Mouse (Mus musculus): ENCODE data around the gene 4930455H04Rik. TPM values are rescaled to one million over a fixed set of nuclear protein-coding genes. Genes with fewer than 3 reads are reported as not detected.

Gene 4930455H04Rik
- total RNA-seq, 2 experiments from 2014 or later, result not detected

- no peak for ATAC-seq (replicated peaks; ENCODE audit: low FRiP score, poor library complexity, severe bottlenecking)
Observed at GRCm38 (mm10) chr3:117024557-117024956, 56.5 kb downstream of the 4930455H04Rik start.

GRCm38 (mm10) chr3:117025421-117025820 lies 57.4 kb downstream of the 4930455H04Rik start:
- ATAC-seq (replicated peaks; ENCODE audit: low FRiP score, poor library complexity, severe bottlenecking), result no peak

Other genes starting within 250 kb of the 4930455H04Rik start
- gene Agl, start 160.1 kb upstream of the 4930455H04Rik start, total RNA-seq (2015; ENCODE audit: low replicate concordance), result 3.4 and 9.7 TPM in 2 replicates
- gene Agl, start 160.1 kb upstream of the 4930455H04Rik start, total RNA-seq (2017; ENCODE audit: low replicate concordance), result 1.0 and 2.9 TPM in 2 replicates
- 15.9 and 23.5 TPM in 2 replicates for gene Frrs1, start 108.8 kb upstream of the 4930455H04Rik start, total RNA-seq (2015; ENCODE audit: low replicate concordance)
- gene Frrs1, start 108.8 kb upstream of the 4930455H04Rik start, total RNA-seq (2017; ENCODE audit: low replicate concordance), result 9.6 and 16.8 TPM in 2 replicates
- gene Palmd, start 720 bp downstream of the 4930455H04Rik start, total RNA-seq (2015; ENCODE audit: low replicate concordance), result not detected in 2 replicates
- 0.64 TPM in 1 of 2 replicates, not detected in the other for gene Palmd, start 720 bp downstream of the 4930455H04Rik start, total RNA-seq (2017; ENCODE audit: low replicate concordance)